Mouse (Mus musculus): ENCODE results near the gene Tmem233.

- TF ChIP-seq POLR2A (IDR thresholded peaks at IDR 0.05; ENCODE audit: insufficient read depth, low read depth, low read length) (no peak), EP300 (IDR thresholded peaks at IDR 0.05; ENCODE audit: insufficient read depth, low read depth, low read length) (no peak), CTCF (IDR thresholded peaks at IDR 0.05) (no peak)
Measured at GRCm38 (mm10) chr5:116082241-116082900, 673 bp downstream of the Tmem233 start.

Measured in heart, adult 2 months (tissue).